Mouse (Mus musculus) cortical plate, adult 2 months (tissue): Measurements from ENCODE around the gene Grifin. TPM values are rescaled to one million over a fixed set of nuclear protein-coding genes. Genes with fewer than 3 reads are reported as not detected.

Experiments
- H3K27ac ChIP-seq: fragments of 200-500 bp; 2 replicates; pipeline ENCODE4 v1.5.1; 2012; ENCODE audit warnings: low read length, control low read depth, inconsistent platforms; ENCODE audit not compliant: insufficient read depth
- H3K4me1 ChIP-seq: fragments of 200-500 bp; 2 replicates; pipeline ENCODE4 v1.6.1; 2011; ENCODE audit warnings: low read length; ENCODE audit not compliant: control insufficient read depth, insufficient read depth
- H3K4me3 ChIP-seq: fragments of 200-500 bp; 2 replicates; pipeline ENCODE4 v1.5.1; 2011; ENCODE audit warnings: mild to moderate bottlenecking, low read length, control low read depth; ENCODE audit not compliant: insufficient read depth
- CTCF ChIP-seq: fragments of 200-500 bp; IDR thresholded peaks from 2 replicates; pipeline ENCODE4 v1.5.1; 2011; ENCODE audit warnings: mild to moderate bottlenecking, control low read depth, low read length; ENCODE audit not compliant: insufficient read depth; ENCODE audit errors: extremely low read depth
- POLR2A ChIP-seq: fragments of 200-500 bp; IDR thresholded peaks from 2 replicates; pipeline ENCODE4 v1.6.1; 2011; ENCODE audit warnings: mild to moderate bottlenecking, low read length, control low read depth; ENCODE audit not compliant: insufficient read depth; ENCODE audit errors: extremely low read depth
- polyA plus RNA-seq: library from polyadenylated mRNA; depleted of rRNA; stranded (reverse); fragments of >200 nt; gene quantifications from 2 replicates; pipeline ENCODE4 v1.2.3, GENCODE M21; 2012; rRNA removed

Grifin gene
- 0.26 and 1.4 TPM in 2 replicates for polyA plus RNA-seq

GRCm38 (mm10) chr5:140564896-140565295, at the start of gene Grifin:
TSS of gene Grifin (minus strand) at chr5:140565071.
- H3K27ac ChIP-seq: no peak within 1 kb of the TSS
- TF ChIP-seq POLR2A (no peak), CTCF (no peak)
- 0 out of 2 replicates have a peak, but pooled peaks cover 1% of the 10 kb centered on the region for H3K4me1 ChIP-seq
- no peak within 1 kb of the TSS for H3K4me3 ChIP-seq

DNA sequence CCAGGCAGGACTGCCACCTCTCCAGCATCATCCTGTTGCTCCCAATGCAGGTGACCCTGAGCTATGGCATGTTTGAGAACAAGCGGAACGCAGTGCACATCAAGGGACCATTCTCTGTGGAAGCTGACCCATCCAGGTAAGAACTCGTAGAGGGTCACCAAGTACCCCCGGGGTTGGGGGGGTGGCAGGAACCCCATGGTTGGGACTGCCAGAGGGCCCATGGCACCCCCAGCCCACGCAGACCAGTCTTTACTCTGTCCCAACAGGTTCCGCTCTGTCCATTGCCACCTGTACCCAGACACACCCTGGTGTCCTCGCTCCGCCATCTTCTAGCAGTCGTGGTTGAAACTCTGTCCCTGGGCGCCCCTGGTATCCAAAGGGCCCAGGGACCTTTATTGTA, 49.3 kb upstream of the Grifin start:
- H3K4me1 ChIP-seq: no peaks in the 10 kb centered on the region
- TF ChIP-seq POLR2A (no peak), CTCF (no peak)
- no peak overlapping the region for H3K27ac ChIP-seq
- no peak overlapping the region for H3K4me3 ChIP-seq

- TF ChIP-seq POLR2A (no peak), CTCF (no peak)
- Histone ChIP-seq H3K4me1 (no peaks in the 10 kb centered on the region), H3K4me3 (no peak overlapping the region), H3K27ac (no peak overlapping the region)
Observed at GRCm38 (mm10) chr5:140612191-140612590, 47.3 kb upstream of the Grifin start.

GRCm38 (mm10) chr5:140611611-140612185, 46.8 kb upstream of the Grifin start:
- TF ChIP-seq CTCF: no peak
- TF ChIP-seq POLR2A: no peak
- no peak overlapping the region for H3K27ac ChIP-seq
- H3K4me1 ChIP-seq: no peaks in the 10 kb centered on the region
- no peak overlapping the region for H3K4me3 ChIP-seq

- H3K4me1 ChIP-seq: no peaks in the 10 kb centered on the region
- peak overlapping the region; percentile 83 for H3K27ac ChIP-seq
- TF ChIP-seq CTCF (no peak), POLR2A (no peak)
- no peak overlapping the region; the same call in 1 of the 2 replicates for H3K4me3 ChIP-seq
Observed at GRCm38 (mm10) chr5:140611021-140611583, 46.2 kb upstream of the Grifin start.

- TF ChIP-seq CTCF (no peak), POLR2A (0 out of 2 replicates have a peak, but pooled peaks have one; percentile 5)
- peak overlapping the region; percentile 48 for H3K4me3 ChIP-seq
- H3K27ac ChIP-seq: peak overlapping the region; percentile 83
- no peaks in the 10 kb centered on the region for H3K4me1 ChIP-seq
Observed at GRCm38 (mm10) chr5:140610273-140611011, 45.6 kb upstream of the Grifin start.

DNA sequence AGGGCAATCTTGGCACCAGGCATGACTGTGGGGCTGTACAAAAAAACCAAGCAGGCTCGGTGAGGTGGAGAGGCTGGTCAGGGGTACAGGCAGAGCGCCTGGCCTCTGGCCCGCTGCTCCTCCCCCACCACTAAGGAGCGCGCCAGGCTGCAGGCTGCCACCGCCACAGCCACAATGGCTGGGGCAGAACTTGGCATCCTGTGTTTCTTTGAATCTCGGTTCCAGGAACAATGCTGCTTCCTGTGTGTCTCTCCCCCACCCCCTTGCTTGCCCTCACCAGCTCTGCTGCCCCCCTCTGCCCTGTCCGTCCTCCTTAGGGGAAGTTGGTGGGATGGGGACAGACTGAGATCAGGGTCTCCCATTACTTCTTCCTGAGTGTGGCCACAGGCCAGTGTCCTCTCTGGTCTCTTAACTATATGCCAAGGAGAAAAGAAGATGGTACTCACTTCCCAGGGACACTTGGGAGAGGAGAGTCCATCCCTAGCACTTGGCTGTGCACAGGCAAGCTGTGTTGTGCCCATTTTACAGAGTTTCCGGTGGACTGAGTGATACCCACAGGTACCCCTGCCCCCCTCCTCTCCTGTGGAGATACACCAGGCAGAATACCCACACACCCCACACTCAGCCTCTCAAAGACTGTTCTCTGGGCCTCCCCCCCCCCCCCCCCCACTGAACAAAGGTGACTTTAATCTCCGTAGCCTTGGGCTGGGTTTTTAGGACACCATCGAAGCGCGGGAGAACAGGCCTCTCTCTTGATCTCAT, 44.8 kb upstream of the Grifin start:
- TF ChIP-seq CTCF: no peak
- no peak for TF ChIP-seq POLR2A
- peak overlapping the region; percentile 48 for H3K4me3 ChIP-seq
- no peaks in the 10 kb centered on the region for H3K4me1 ChIP-seq
- H3K27ac ChIP-seq: peak overlapping the region; percentile 83

DNA sequence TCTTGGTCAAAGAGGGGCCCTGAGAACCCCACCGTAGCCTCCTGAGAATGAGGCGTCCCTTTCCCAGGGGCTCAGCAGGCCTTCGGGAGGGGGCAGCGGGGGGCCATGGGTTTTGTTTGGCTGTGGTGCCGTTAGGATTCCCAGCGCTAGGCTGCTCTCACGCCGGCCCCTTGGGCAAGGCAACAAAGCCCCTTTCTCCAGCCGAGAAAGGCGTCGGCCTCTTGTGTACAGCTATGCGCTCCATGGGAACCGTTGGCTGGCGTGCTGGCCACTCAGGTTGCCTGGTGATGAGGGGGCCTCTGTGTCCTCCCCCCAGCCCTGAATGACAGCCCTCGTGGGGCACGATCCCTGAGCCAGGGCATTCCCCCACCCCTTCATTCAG, 43.8 kb upstream of the Grifin start:
- H3K27ac ChIP-seq: peak overlapping the region; percentile 75
- H3K4me3 ChIP-seq: peak overlapping the region; percentile 48
- no peaks in the 10 kb centered on the region for H3K4me1 ChIP-seq
- TF ChIP-seq POLR2A (no peak), CTCF (no peak)
